Comparison of ENCODE assay signal across 8 mouse cellular contexts in genomic region chr5:120566681-120567252, GRCm38 (mm10). TPM values are rescaled to one million over a fixed set of nuclear protein-coding genes. Genes with fewer than 3 reads are reported as not detected.
DNase-seq lines count a peak whose midpoint lies in the region; ATAC-seq and TF ChIP-seq lines count a peak whose summit lies in the region.

No protein-coding gene starts in this region.

- no peak for TF ChIP-seq CTCF in liver, adult 2 months (IDR thresholded peaks at IDR 0.05; ENCODE audit: low read depth, low read length)
- TF ChIP-seq CTCF in midbrain, postnatal 0 days (IDR thresholded peaks at IDR 0.05) = no peak

- no peak overlapping the region for H3K4me2 ChIP-seq in liver, embryonic 11.5 days
- H3K4me2 ChIP-seq in intestine, embryonic 16.5 days (ENCODE audit: low read depth, low read length) = no peak overlapping the region
- H3K4me2 ChIP-seq in midbrain, postnatal 0 days (ENCODE audit: low read depth, low read length, poor library complexity, severe bottlenecking) = peak overlapping the region; percentile 22; the same call in 1 of the 2 replicates

- peak overlapping the region; percentile 63 for H3K27ac ChIP-seq in liver, adult 2 months (replicated peaks; ENCODE audit: insufficient read depth, low read depth, low read length)
- no peak overlapping the region for H3K27ac ChIP-seq in liver, embryonic 11.5 days (ENCODE audit: low read depth, low read length)
- peak overlapping the region; percentile 87 for H3K27ac ChIP-seq in forebrain, embryonic 10.5 days
- peak overlapping the region; percentile 82 for H3K27ac ChIP-seq in intestine, embryonic 16.5 days (ENCODE audit: low read length)
- peak overlapping the region; percentile 79 for H3K27ac ChIP-seq in midbrain, postnatal 0 days (ENCODE audit: low read depth, low read length)

- 15% methylated on average over 9 of the region's 9 CpGs for WGBS in liver, adult 2 months
- 66% methylated on average over 9 of the region's 9 CpGs for WGBS in liver, embryonic 11.5 days
- WGBS in forebrain, embryonic 10.5 days = 63% methylated on average over 9 of the region's 9 CpGs
- WGBS in intestine, embryonic 16.5 days = 57% methylated on average over 9 of the region's 9 CpGs
- WGBS in midbrain, postnatal 0 days = 49% methylated on average over 9 of the region's 9 CpGs

- H3K79me2 ChIP-seq in liver, adult 2 months (ENCODE audit: control insufficient read depth, insufficient read depth, low read length) = peaks cover 8% of the 10 kb centered on the region; the same call in 1 of the 2 replicates

- no peak for ATAC-seq in liver, embryonic 11.5 days (replicated peaks; ENCODE audit: low FRiP score)
- no peak for ATAC-seq in intestine, embryonic 16.5 days
- no peak for ATAC-seq in midbrain, postnatal 0 days (ENCODE audit: low FRiP score)
- no peak for ATAC-seq in erythroblast, adult 5-6 weeks (replicated peaks; ENCODE audit: low FRiP score, poor library complexity, severe bottlenecking)
- no peak for ATAC-seq in activated CD4-positive, CD25-positive, alpha-beta regulatory T cell, adult 4 months

- no peaks in the 10 kb centered on the region for H3K9me3 ChIP-seq in liver, embryonic 11.5 days (ENCODE audit: control insufficient read depth, low read length)
- H3K9me3 ChIP-seq in forebrain, embryonic 10.5 days = no peaks in the 10 kb centered on the region
- H3K9me3 ChIP-seq in intestine, embryonic 16.5 days (ENCODE audit: control insufficient read depth, low read length) = no peaks in the 10 kb centered on the region
- H3K9me3 ChIP-seq in midbrain, postnatal 0 days (ENCODE audit: low read length) = no peaks in the 10 kb centered on the region

- H3K36me3 ChIP-seq in liver, adult 2 months (ENCODE audit: control insufficient read depth, insufficient read depth, low read length) = no peaks in the 10 kb centered on the region
- no peaks in the 10 kb centered on the region for H3K36me3 ChIP-seq in liver, embryonic 11.5 days (ENCODE audit: control insufficient read depth, insufficient read depth, low read length)
- H3K36me3 ChIP-seq in forebrain, embryonic 10.5 days (replicated peaks) = no peaks in the 10 kb centered on the region
- H3K36me3 ChIP-seq in intestine, embryonic 16.5 days (ENCODE audit: control insufficient read depth, insufficient read depth, low read length) = no peaks in the 10 kb centered on the region
- H3K36me3 ChIP-seq in midbrain, postnatal 0 days (ENCODE audit: insufficient read depth, low read length) = no peaks in the 10 kb centered on the region

- H3K4me1 ChIP-seq in liver, adult 2 months (ENCODE audit: control insufficient read depth, insufficient read depth, low read length) = peaks cover 58% of the 10 kb centered on the region
- H3K4me1 ChIP-seq in liver, embryonic 11.5 days (replicated peaks; ENCODE audit: control insufficient read depth, insufficient read depth, low read length) = peaks cover 59% of the 10 kb centered on the region
- H3K4me1 ChIP-seq in forebrain, embryonic 10.5 days = peaks cover 91% of the 10 kb centered on the region
- H3K4me1 ChIP-seq in intestine, embryonic 16.5 days (ENCODE audit: control insufficient read depth, insufficient read depth, low read length) = peaks cover 87% of the 10 kb centered on the region
- H3K4me1 ChIP-seq in midbrain, postnatal 0 days (ENCODE audit: insufficient read depth, low read length) = peaks cover 29% of the 10 kb centered on the region

- H3K9ac ChIP-seq in liver, adult 2 months (ENCODE audit: low read depth, low read length) = peak overlapping the region; percentile 38; the same call in 1 of the 2 replicates
- no peak overlapping the region for H3K9ac ChIP-seq in liver, embryonic 11.5 days (ENCODE audit: low read depth, low read length)
- no peak overlapping the region for H3K9ac ChIP-seq in intestine, embryonic 16.5 days (ENCODE audit: low read depth, low read length)
- H3K9ac ChIP-seq in midbrain, postnatal 0 days (replicated peaks; ENCODE audit: low read length, poor library complexity, severe bottlenecking) = no peak overlapping the region

- peak; percentile 88 for DNase-seq in liver, adult 2 months (ENCODE audit: extremely low read depth, low read depth, low spot score)
- no peak for DNase-seq in liver, embryonic 11.5 days (ENCODE audit: low spot score)
- DNase-seq in forebrain, embryonic 10.5 days (ENCODE audit: extremely low spot score, low spot score) = no peak
- peak; percentile 60 for DNase-seq in midbrain, postnatal 0 days (ENCODE audit: low spot score)
- DNase-seq in layer of hippocampus, postnatal 14 days (ENCODE audit: low spot score in 2 of 2) = no peak

- no peaks in the 10 kb centered on the region for H3K27me3 ChIP-seq in liver, adult 2 months (ENCODE audit: control insufficient read depth, insufficient read depth, low read length)
- no peaks in the 10 kb centered on the region for H3K27me3 ChIP-seq in liver, embryonic 11.5 days (replicated peaks; ENCODE audit: control insufficient read depth, insufficient read depth, low read length)
- no peaks in the 10 kb centered on the region for H3K27me3 ChIP-seq in forebrain, embryonic 10.5 days (ENCODE audit: poor library complexity, severe bottlenecking)
- H3K27me3 ChIP-seq in intestine, embryonic 16.5 days (replicated peaks; ENCODE audit: control insufficient read depth, insufficient read depth, low read length) = no peaks in the 10 kb centered on the region
- no peaks in the 10 kb centered on the region for H3K27me3 ChIP-seq in midbrain, postnatal 0 days (ENCODE audit: insufficient read depth, low read length)

- TF ChIP-seq POLR2A in liver, adult 2 months (IDR thresholded peaks at IDR 0.05; ENCODE audit: extremely low read depth, insufficient read depth, low read length) = no peak

- H3K4me3 ChIP-seq in liver, adult 2 months (ENCODE audit: insufficient read depth, low read depth, low read length) = no peak overlapping the region
- no peak overlapping the region for H3K4me3 ChIP-seq in liver, embryonic 11.5 days (ENCODE audit: low read depth, low read length)
- no peak overlapping the region for H3K4me3 ChIP-seq in forebrain, embryonic 10.5 days
- H3K4me3 ChIP-seq in intestine, embryonic 16.5 days (ENCODE audit: low read length) = no peak overlapping the region
- H3K4me3 ChIP-seq in midbrain, postnatal 0 days (ENCODE audit: low read depth, low read length) = no peak overlapping the region

RNA-seq across cellular contexts. Expression of gene Tpcn1, which starts 21.7 kb away (rescaled TPM):
- total RNA-seq in liver, adult 2 months (2014; rRNA removed) = 7.6 and 11.5 TPM in 2 replicates
- 51.9 and 78.1 TPM in 2 replicates for polyA plus RNA-seq in liver, adult 2 months (2012; rRNA removed)
- polyA plus RNA-seq in liver, embryonic 11.5 days (2014; fragmentation: Nextera tagmentation; extraction: Ambion mirVana) = 27.4 and 29.7 TPM in 2 replicates
- 10.7 and 11.7 TPM in 2 replicates for polyA plus RNA-seq in forebrain, embryonic 10.5 days (2016; fragmentation: Nextera tagmentation; extraction: Ambion mirVana)
- polyA plus RNA-seq in intestine, embryonic 16.5 days (2015; fragmentation: Nextera tagmentation; extraction: Ambion mirVana) = 21.4 and 23.9 TPM in 2 replicates
- total RNA-seq in midbrain, postnatal 0 days (2014; rRNA removed) = 11.6 and 25.3 TPM in 2 replicates
- 9.3 and 9.4 TPM in 2 replicates for polyA plus RNA-seq in midbrain, postnatal 0 days (2015; fragmentation: Nextera tagmentation; extraction: Ambion mirVana)
- total RNA-seq in erythroblast, adult 5-6 weeks (2015; ENCODE audit: low replicate concordance) = 199 and 213 TPM in 2 replicates
- 147 and 161 TPM in 2 replicates for total RNA-seq in erythroblast, adult 5-6 weeks (2017; ENCODE audit: low replicate concordance)
- 10 to 100 TPM; 44.1 to 45.2 TPM for total RNA-seq in layer of hippocampus, postnatal 14 days (2021)
- 10 to 100 TPM; 10.9 to 13.0 TPM for polyA plus RNA-seq in activated CD4-positive, CD25-positive, alpha-beta regulatory T cell, adult 4 months (2017; shearing (Covaris generic))

RNA-seq across cellular contexts. Expression of gene Iqcd, which starts 22.0 kb away (rescaled TPM):
- 0.09 TPM in 1 of 2 replicates, not detected in the other for total RNA-seq in liver, adult 2 months (2014; rRNA removed)
- polyA plus RNA-seq in liver, adult 2 months (2012; rRNA removed) = 0.15 and 0.22 TPM in 2 replicates
- polyA plus RNA-seq in liver, embryonic 11.5 days (2014; fragmentation: Nextera tagmentation; extraction: Ambion mirVana) = 1.3 and 1.5 TPM in 2 replicates
- 0.37 and 0.84 TPM in 2 replicates for polyA plus RNA-seq in forebrain, embryonic 10.5 days (2016; fragmentation: Nextera tagmentation; extraction: Ambion mirVana)
- polyA plus RNA-seq in intestine, embryonic 16.5 days (2015; fragmentation: Nextera tagmentation; extraction: Ambion mirVana) = 0.17 and 0.27 TPM in 2 replicates
- total RNA-seq in midbrain, postnatal 0 days (2014; rRNA removed) = 0.94 and 1.3 TPM in 2 replicates
- 0.86 and 1.5 TPM in 2 replicates for polyA plus RNA-seq in midbrain, postnatal 0 days (2015; fragmentation: Nextera tagmentation; extraction: Ambion mirVana)
- 3.8 and 10.4 TPM in 2 replicates for total RNA-seq in erythroblast, adult 5-6 weeks (2015; ENCODE audit: low replicate concordance)
- total RNA-seq in erythroblast, adult 5-6 weeks (2017; ENCODE audit: low replicate concordance) = 15.2 and 21.7 TPM in 2 replicates
- 1 to 10 TPM in 1 of 2 experiments, under 1 TPM in 1; 0.52 to 2.4 TPM for total RNA-seq in layer of hippocampus, postnatal 14 days (2021)
- under 1 TPM; 0.41 to 0.70 TPM for polyA plus RNA-seq in activated CD4-positive, CD25-positive, alpha-beta regulatory T cell, adult 4 months (2017; shearing (Covaris generic))

RNA-seq across cellular contexts. Expression of gene Rita1, which starts 45.6 kb away (rescaled TPM):
- total RNA-seq in liver, adult 2 months (2014; rRNA removed) = 4.4 and 5.9 TPM in 2 replicates
- polyA plus RNA-seq in liver, adult 2 months (2012; rRNA removed) = 9.1 and 10.5 TPM in 2 replicates
- 9.0 and 13.1 TPM in 2 replicates for polyA plus RNA-seq in liver, embryonic 11.5 days (2014; fragmentation: Nextera tagmentation; extraction: Ambion mirVana)
- polyA plus RNA-seq in forebrain, embryonic 10.5 days (2016; fragmentation: Nextera tagmentation; extraction: Ambion mirVana) = 16.5 and 17.8 TPM in 2 replicates
- 12.7 and 12.8 TPM in 2 replicates for polyA plus RNA-seq in intestine, embryonic 16.5 days (2015; fragmentation: Nextera tagmentation; extraction: Ambion mirVana)
- total RNA-seq in midbrain, postnatal 0 days (2014; rRNA removed) = 32.3 and 43.6 TPM in 2 replicates
- 31.4 and 33.9 TPM in 2 replicates for polyA plus RNA-seq in midbrain, postnatal 0 days (2015; fragmentation: Nextera tagmentation; extraction: Ambion mirVana)
- 2.7 and 3.8 TPM in 2 replicates for total RNA-seq in erythroblast, adult 5-6 weeks (2015; ENCODE audit: low replicate concordance)
- total RNA-seq in erythroblast, adult 5-6 weeks (2017; ENCODE audit: low replicate concordance) = 0.84 TPM in 1 of 2 replicates, not detected in the other
- 10 to 100 TPM; 24.8 to 26.8 TPM for total RNA-seq in layer of hippocampus, postnatal 14 days (2021)
- 1 to 10 TPM; 1.1 to 2.4 TPM for polyA plus RNA-seq in activated CD4-positive, CD25-positive, alpha-beta regulatory T cell, adult 4 months (2017; shearing (Covaris generic))

RNA-seq across cellular contexts. Expression of gene Ddx54, which starts 45.8 kb away (rescaled TPM):
- total RNA-seq in liver, adult 2 months (2014; rRNA removed) = 15.2 and 19.8 TPM in 2 replicates
- polyA plus RNA-seq in liver, adult 2 months (2012; rRNA removed) = 24.2 and 24.6 TPM in 2 replicates
- polyA plus RNA-seq in liver, embryonic 11.5 days (2014; fragmentation: Nextera tagmentation; extraction: Ambion mirVana) = 46.7 and 47.0 TPM in 2 replicates
- polyA plus RNA-seq in forebrain, embryonic 10.5 days (2016; fragmentation: Nextera tagmentation; extraction: Ambion mirVana) = 63.3 and 64.1 TPM in 2 replicates
- polyA plus RNA-seq in intestine, embryonic 16.5 days (2015; fragmentation: Nextera tagmentation; extraction: Ambion mirVana) = 50.8 and 51.4 TPM in 2 replicates
- total RNA-seq in midbrain, postnatal 0 days (2014; rRNA removed) = 36.2 and 37.8 TPM in 2 replicates
- 31.7 and 32.6 TPM in 2 replicates for polyA plus RNA-seq in midbrain, postnatal 0 days (2015; fragmentation: Nextera tagmentation; extraction: Ambion mirVana)
- 1.7 and 1.9 TPM in 2 replicates for total RNA-seq in erythroblast, adult 5-6 weeks (2015; ENCODE audit: low replicate concordance)
- total RNA-seq in erythroblast, adult 5-6 weeks (2017; ENCODE audit: low replicate concordance) = 5.2 and 6.0 TPM in 2 replicates
- total RNA-seq in layer of hippocampus, postnatal 14 days (2021) = 10 to 100 TPM; 41.7 to 44.4 TPM
- 10 to 100 TPM; 11.7 to 18.4 TPM for polyA plus RNA-seq in activated CD4-positive, CD25-positive, alpha-beta regulatory T cell, adult 4 months (2017; shearing (Covaris generic))

RNA-seq across cellular contexts. Expression of gene Slc8b1, which starts 55.8 kb away (rescaled TPM):
- 40.6 and 78.9 TPM in 2 replicates for total RNA-seq in liver, adult 2 months (2014; rRNA removed)
- polyA plus RNA-seq in liver, adult 2 months (2012; rRNA removed) = 47.6 and 52.4 TPM in 2 replicates
- 5.1 and 5.5 TPM in 2 replicates for polyA plus RNA-seq in liver, embryonic 11.5 days (2014; fragmentation: Nextera tagmentation; extraction: Ambion mirVana)
- 3.7 and 4.4 TPM in 2 replicates for polyA plus RNA-seq in forebrain, embryonic 10.5 days (2016; fragmentation: Nextera tagmentation; extraction: Ambion mirVana)
- polyA plus RNA-seq in intestine, embryonic 16.5 days (2015; fragmentation: Nextera tagmentation; extraction: Ambion mirVana) = 6.9 and 7.6 TPM in 2 replicates
- 1.9 and 2.1 TPM in 2 replicates for total RNA-seq in midbrain, postnatal 0 days (2014; rRNA removed)
- polyA plus RNA-seq in midbrain, postnatal 0 days (2015; fragmentation: Nextera tagmentation; extraction: Ambion mirVana) = 2.5 and 2.7 TPM in 2 replicates
- total RNA-seq in erythroblast, adult 5-6 weeks (2015; ENCODE audit: low replicate concordance) = 14.2 and 17.1 TPM in 2 replicates
- total RNA-seq in erythroblast, adult 5-6 weeks (2017; ENCODE audit: low replicate concordance) = 6.1 and 8.4 TPM in 2 replicates
- 1 to 10 TPM; 7.9 to 8.4 TPM for total RNA-seq in layer of hippocampus, postnatal 14 days (2021)
- 1 to 10 TPM; 4.7 to 7.2 TPM for polyA plus RNA-seq in activated CD4-positive, CD25-positive, alpha-beta regulatory T cell, adult 4 months (2017; shearing (Covaris generic))

Comparison
In these comparisons a context has a peak if more than half of its experiments do, and no peak if none do; other contexts are left out.
1. DNase-seq: peak in liver, adult 2 months (single experiment) and midbrain, postnatal 0 days (single experiment); none in liver, embryonic 11.5 days (single experiment), forebrain, embryonic 10.5 days (single experiment) and layer of hippocampus, postnatal 14 days (0 of 2).